Mouse (Mus musculus) gastrocnemius, adult 18-20 months (tissue): ENCODE measurements around the gene Retreg3. TPM values are rescaled to one million over a fixed set of nuclear protein-coding genes. Genes with fewer than 3 reads are reported as not detected.

Experiments used
- DNase-seq: peaks from one replicate; pipeline ENCODE4 v3.0.0; 2021; ENCODE audit warnings: low spot score
- total RNA-seq, 2 experiments: library from RNA; stranded (reverse); gene quantifications; 2 replicates each; pipeline ENCODE4 v1.2.3; 2021

The Retreg3 gene
- total RNA-seq, 2 experiments from 2014 or later: 27.1 to 30.4 TPM

DNA sequence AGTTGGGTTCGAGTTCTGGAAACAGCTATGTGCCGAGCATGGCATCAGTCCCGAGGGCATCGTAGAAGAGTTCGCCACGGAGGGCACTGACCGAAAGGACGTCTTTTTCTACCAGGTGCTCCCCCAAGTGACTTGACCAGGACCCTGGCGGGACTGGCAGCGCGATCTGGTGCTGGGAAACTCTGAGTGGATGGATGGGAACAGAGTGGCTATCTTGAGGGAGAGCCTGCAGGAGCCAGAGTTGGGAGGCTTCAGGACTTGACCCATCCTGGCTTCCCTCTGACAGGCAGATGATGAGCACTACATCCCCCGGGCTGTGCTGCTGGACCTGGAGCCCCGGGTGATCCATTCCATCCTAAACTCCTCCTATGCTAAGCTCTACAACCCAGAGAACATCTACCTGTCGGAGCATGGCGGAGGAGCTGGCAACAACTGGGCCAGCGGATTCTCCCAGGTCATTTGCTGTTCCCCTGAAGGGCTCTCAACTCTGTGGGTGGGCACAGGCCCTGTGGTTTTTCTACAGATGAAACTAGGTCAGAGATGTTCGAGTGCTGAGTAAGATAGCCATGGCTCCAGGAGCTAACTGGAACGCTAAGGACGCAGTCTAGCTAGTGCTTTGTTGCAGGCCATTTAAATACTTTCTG, 974 bp upstream of the Retreg3 start:
- no peak for DNase-seq

DNA sequence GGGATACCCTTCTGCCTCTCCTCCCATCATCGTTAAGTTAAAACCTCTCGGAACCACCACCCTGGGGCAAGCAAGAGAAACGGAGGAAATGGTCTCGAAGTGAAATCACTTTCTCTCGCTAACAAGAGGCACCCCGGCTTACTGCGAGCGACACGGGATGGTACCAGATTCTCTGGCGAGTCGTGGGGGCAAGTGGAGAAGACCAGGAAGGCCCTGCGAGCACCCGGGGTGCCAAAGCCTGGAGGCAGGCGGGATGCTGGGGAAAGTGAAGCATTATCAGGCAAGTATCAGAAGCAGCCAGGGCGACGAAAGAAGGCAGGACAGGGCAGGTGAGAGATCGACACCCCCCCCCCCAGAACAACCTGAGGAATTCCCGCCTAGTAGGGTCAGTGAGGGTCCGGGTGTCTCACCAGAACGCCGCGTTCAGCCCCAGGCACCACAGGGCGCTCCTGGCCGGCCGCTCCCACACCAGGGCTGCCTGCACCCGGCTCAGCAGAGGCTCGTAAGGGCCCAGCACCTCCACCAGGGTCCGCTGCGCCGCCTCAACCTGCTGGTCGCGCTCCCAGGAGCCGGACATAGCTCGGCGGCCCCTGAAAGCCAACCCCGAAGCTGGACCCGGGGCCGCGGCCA, 447 bp downstream of the Retreg3 start:
- DNase-seq: no peak

GRCm38 (mm10) chr11:101118105-101118504, 1.6 kb downstream of the Retreg3 start:
- no peak for DNase-seq

- DNase-seq: no peak
Observed at GRCm38 (mm10) chr11:101115564-101115963, 4.1 kb downstream of the Retreg3 start.

DNA sequence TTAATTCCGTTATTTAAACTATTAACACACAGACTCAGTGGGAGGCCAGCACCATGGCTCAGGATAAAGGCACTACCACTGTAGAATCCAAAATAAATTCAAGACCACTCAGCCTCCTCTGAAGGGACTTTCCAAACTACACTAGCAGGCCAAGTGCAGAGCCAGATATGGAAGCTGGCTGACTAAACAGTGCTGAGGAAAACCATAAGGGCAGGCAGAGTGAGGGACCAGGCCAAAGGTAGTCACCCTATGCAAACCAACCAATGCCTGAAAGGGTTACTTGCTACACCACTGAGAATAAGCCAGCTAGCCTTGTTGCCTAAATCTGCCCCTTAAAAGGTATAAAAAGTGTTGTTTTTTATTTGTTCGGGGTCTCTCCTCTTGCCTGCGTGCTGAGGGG, 7.5 kb downstream of the Retreg3 start:
- no peak for DNase-seq

GRCm38 (mm10) chr11:101111178-101111577, 8.5 kb downstream of the Retreg3 start:
- no peak for DNase-seq

GRCm38 (mm10) chr11:101110708-101111107, 9.0 kb downstream of the Retreg3 start:
- DNase-seq: no peak

GRCm38 (mm10) chr11:101109351-101109750, 10.3 kb downstream of the Retreg3 start:
- DNase-seq: no peak

- DNase-seq: no peak
Observed at GRCm38 (mm10) chr11:101103011-101103410, 16.7 kb downstream of the Retreg3 start.

DNA sequence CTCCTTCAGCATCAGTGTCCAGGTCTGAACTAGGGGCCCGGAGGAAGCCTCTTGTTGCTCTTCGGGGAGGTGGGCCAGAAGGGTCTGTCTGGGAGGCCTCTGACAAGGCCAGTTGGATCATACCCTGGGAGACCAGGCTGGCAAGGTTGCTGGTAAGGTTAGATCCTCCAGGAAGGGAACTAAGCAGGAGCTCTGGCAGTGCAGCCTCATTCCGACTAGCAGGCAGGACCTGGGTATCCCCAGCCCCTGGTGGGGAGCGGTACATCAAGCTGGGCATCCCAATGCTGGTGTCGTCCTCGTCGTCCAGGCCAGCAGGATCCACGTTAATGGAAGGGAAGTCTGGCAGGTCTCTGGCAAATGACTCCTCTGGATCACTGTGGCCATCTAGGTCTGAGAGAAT, 21.5 kb downstream of the Retreg3 start:
- DNase-seq: no peak

DNA sequence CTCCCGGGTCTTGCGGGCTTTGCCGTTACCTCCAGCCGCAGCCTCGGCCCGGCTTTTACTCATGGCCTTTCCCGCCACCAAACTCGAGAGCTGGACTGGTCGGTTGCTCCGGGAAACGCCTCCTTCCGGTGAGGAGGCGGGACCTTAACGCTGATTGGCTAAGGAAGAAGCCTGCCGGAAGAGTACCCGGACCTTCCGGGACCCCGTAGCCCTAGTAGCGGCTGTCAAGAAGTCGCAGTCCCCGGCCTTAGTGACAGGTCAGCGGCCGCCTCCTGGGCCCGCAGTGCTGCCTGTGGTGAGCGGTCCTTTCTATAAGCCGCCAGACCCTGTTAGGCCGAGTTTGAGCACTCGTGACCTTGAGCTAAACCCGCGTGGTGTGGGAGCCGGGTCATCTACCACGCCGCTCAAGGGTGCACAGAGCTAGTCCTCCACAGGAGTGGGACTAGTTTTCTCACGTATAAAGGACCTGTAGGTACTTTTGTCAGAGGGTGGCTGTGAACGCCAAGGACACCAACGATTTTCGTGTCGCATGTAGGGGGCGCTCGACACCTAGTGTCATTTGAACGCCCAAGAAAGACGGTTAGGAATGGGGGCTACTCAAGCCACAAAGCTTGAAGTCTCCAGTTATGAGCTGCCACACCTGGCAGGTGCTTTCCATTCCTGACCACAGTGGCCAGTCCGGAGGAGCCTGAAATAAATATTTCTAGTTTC, 24.2 kb downstream of the Retreg3 start, which contains the start of gene Psmc3ip:
Psmc3ip (minus strand) TSS at position 123 of the 711 bp plus-strand sequence.
- peak; percentile 97 for DNase-seq

- DNase-seq: no peak
Observed at GRCm38 (mm10) chr11:101094930-101095313, 24.8 kb downstream of the Retreg3 start.

- DNase-seq: no peak
Observed at GRCm38 (mm10) chr11:101089931-101090330, 29.8 kb downstream of the Retreg3 start.

DNA sequence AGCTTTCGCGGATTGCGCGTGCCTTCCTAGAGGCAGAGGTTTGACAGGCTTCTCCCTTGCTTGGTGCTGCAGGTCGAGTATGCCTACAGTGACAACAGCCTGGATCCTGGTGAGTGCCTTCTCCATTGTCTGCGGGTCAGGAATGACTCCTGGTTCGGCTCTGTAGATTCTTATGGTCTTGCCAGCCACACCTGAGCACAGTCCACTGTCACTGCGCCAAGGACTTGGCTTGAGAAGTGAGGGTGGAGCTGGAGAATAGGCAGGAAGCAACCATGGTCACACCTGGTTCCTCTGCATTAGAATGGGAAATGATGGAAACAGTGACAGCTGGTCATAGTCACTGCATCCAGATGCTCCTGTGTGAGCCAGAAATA, 32.0 kb downstream of the Retreg3 start:
- DNase-seq: no peak

DNA sequence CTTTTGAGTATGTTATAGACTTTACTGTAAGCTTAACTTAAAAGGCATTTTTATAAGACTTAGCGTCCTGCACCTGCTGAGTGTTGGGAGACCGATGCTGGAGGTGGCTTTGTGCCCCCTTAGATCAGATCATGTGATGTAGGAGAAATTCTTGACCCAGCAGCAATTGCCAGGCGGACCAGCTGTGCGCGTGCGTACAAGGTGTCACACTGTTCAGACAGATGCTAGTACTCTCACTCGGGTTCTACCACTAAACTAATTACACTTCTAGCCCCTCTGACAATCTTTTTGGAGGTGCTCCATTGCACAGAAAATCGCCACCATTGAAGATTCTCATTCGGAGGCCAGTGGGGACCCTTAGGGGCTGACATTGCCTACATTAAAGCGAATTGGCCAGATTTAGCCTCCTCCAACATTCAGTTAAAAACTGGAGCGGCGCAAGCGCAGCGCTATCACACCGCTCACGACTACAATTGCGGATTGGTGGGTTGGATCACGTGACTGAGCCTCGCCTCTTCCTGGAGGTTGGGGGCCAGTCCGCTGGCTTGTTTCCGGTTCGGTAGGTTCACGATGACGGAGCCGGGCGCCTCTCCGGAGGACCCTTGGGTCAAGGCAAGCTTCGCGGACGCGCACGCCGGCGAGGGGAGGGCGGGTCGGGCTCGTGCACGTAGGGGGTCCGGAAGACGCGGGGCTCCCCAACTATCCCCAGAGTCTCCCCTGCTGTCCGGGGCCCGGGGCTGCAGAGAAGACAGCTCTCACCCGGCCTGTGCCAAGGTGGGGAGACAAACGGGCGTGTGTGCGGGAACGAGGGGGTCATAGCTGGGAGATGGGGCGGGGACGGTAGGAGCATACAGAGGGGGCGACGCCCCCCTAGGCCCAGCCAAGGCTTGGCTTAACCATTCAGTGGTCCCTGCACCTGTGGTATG, 32.7 kb downstream of the Retreg3 start, which contains the start of gene Mlx:
Mlx (plus strand) TSS at position 522 of the 926 bp plus-strand sequence.
- DNase-seq: peak; percentile 90

DNA sequence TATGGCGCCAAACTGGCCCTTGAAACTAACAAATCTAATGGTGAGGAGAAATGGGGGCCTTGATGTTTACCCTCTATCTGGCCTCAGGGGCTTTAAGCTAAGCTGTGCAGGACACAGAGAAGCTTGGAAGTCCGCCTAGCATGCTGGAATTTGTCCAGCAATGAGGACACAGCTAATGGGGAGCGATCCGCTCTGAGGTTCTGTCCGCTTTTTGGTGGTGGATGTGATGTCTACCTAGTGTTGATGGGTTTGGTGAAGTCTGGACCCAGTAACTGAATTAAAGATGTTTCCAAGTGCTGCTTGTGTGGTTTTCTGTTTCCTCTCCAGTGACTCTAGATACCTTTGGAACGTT, 33.4 kb downstream of the Retreg3 start:
- no peak for DNase-seq

DNA sequence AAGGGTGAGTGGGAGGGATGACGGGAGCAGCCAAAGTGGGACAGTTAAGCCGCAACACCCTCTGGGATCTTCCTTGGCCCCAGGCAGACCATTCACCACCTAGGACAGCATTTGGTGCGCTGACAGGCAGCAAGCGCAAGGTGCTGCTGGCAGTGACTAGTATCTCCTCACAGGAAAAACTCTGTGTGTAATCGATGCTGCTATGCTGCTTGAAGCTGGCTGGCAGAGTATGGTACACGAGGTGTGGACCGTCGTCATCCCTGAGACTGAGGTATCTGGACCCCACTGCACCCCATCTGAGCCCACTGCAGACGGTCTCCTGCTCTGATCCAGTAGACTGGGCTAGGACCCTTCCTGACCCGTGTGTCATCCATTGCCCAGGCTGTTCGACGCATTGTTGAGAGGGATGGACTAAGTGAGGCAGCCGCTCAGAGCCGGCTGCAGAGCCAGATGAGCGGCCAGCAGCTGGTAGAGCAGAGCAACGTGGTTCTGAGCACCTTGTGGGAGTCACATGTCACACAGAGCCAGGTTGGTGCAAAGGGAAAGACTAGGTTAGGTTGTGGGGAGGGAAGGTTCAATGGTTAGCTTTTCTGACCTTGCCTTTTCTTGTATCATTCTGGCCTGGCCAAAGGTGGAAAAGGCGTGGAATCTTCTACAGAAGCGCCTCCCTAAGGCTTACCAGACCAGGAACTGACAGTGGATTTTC, 33.9 kb downstream of the Retreg3 start:
- no peak for DNase-seq

GRCm38 (mm10) chr11:101084811-101085210, 34.9 kb downstream of the Retreg3 start:
- DNase-seq: no peak

DNA sequence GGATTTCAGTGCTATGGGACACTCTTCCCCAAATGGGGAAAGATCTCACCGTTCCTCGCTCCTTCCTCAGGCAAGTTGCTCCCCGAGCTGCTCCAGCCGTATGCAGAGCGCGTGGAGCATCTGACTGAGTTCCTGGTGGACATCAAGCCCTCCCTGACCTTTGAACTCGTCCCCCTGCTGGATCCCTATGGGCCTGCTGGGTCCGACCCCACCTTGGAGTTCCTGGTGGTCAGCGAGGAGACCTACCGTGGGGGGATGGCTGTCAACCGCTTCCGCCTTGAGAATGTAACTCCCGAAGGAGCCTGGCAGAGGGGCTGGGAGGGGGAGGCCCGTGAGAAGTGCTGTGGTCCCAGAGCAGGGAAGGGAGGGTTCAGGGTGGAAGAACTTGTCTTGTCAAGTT, 35.4 kb downstream of the Retreg3 start:
- no peak for DNase-seq

DNA sequence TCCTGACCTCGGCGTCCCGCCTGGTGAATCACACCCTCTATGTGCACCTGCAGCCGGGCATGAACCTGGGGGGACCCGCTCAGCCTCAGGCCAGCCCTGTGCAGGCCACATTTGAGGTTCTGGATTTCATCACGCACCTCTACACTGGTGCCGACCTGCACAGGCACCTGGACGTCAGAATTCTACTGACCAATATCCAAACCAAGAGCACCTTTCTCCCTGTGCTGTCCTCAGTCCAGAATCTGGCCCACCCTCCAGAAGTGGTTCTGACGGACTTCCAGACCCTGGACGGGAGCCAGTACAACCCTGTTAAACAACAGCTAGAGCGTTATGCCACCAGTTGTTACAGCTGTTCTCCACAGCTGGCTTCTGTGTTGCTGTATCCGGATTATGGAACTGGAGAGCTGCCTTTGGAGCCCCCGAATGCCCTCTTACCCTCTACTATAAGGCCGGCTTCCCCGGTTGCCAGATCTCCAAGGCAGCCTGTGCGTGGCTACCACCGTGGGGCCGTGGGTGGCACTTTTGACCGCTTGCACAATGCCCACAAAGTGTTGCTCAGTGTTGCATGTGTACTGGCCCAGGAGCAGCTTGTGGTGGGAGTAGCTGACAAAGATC, 36.5 kb downstream of the Retreg3 start:
- DNase-seq: no peak
